Mouse (Mus musculus): Measurements from ENCODE around the gene Atg9a.

DNA sequence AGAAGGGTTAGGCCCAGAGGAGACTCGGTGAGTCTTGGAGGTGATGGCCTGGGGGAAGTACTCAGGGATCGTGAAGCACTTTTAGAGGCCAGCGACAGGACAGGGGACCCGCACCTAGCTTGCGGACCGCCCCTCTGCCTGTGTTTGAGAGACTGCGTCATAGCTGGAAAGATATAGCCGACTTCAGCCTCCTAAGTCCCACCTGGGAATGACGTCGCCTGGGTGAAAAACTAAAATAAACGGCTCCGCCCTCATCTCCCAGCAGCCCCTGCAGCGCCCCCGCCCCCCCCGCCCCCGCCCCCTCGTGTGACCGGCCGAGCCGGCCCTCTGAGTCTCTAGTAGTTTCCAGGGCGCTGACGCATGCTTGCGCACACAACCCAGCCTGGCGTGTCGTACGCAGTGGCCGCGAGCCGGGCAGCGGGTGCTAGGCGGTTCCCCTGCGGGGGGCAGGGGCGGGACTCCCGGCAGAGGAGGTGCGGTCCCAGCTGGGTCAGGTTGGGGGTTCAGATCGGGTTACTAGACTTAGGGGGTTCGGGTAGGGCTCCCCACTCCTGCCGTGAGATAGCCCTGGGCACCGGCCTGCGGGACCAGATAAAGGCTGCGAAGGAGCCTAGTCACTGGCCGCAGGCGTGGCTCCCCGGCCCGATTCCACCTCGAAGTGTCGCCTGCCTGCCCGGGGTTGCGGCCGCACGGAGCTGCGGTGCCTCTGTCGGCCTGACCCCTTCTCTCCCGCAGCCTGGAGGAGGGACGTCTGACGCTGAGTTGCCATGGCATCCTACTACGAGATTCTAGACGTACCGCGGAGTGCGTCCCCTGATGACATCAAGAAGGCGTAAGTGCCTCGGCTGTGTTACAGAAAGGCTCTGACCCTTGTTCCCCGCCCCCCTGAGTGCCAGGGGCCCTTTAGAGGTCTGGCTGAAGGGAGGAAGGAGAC lies 44.4 kb upstream of the Atg9a start, which contains the start of gene Dnajb2:
- TF ChIP-seq EP300 (optimal IDR thresholded peaks at IDR 0.05) (no peak), CTCF (IDR thresholded peaks at IDR 0.05; ENCODE audit: low read depth) (no peak)

All from stomach, postnatal 0 days (tissue).